Mouse (Mus musculus): Measurements from ENCODE around the gene Nemf. TPM values are rescaled to one million over a fixed set of nuclear protein-coding genes. Genes with fewer than 3 reads are reported as not detected.

Gene Nemf
- total and polyA plus RNA-seq, 2 experiments, result 2.2 to 14.6 TPM

- H3K27me3 ChIP-seq (ENCODE audit: control insufficient read depth, insufficient read depth, low read length), result no peaks in the 10 kb centered on the region
- H3K4me3 ChIP-seq (ENCODE audit: insufficient read depth, low read depth, low read length), result no peak overlapping the region
- WGBS, result 53% methylated on average over 2 of the region's 2 CpGs
- H3K36me3 ChIP-seq (ENCODE audit: control insufficient read depth, insufficient read depth, low read length), result no peaks in the 10 kb centered on the region
- TF ChIP-seq POLR2A (IDR thresholded peaks at IDR 0.05; ENCODE audit: extremely low read depth, insufficient read depth, low read length), result no peak
- DNase-seq (ENCODE audit: extremely low read depth, low read depth, low spot score), result no peak
- no peak overlapping the region for H3K27ac ChIP-seq (replicated peaks; ENCODE audit: insufficient read depth, low read depth, low read length)
- no peak overlapping the region for H3K9ac ChIP-seq (ENCODE audit: low read depth, low read length)
- H3K4me1 ChIP-seq (ENCODE audit: control insufficient read depth, insufficient read depth, low read length), result peaks cover 7% of the 10 kb centered on the region
- peaks cover 10% of the 10 kb centered on the region; the same call in 1 of the 2 replicates for H3K79me2 ChIP-seq (ENCODE audit: control insufficient read depth, insufficient read depth, low read length)
Measured at GRCm38 (mm10) chr12:69293815-69294214, 63.1 kb downstream of the Nemf start.

DNA sequence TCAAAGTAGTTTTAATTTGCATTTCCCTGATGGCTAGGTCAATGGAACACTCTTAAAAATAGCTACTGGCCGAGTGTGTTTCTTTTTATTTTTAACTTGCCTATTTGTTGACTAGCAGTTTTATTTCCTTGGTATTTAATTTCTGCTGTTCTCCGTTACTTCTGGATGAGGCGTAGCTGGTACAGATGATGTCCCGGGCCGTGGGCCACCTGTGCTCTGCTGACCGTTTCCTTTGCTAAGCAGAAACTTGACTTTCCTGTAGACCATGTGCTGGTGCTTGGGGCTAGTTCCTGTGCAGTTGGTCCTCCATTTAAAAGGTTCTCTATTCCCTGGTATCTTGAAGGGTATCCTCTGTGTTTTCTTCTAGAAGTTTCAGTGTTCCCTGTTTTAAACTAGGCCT is 64.6 kb downstream of the Nemf start:
- Histone ChIP-seq H3K9ac (ENCODE audit: low read depth, low read length) (no peak overlapping the region), H3K36me3 (ENCODE audit: control insufficient read depth, insufficient read depth, low read length) (no peaks in the 10 kb centered on the region), H3K27me3 (ENCODE audit: control insufficient read depth, insufficient read depth, low read length) (no peaks in the 10 kb centered on the region), H3K79me2 (ENCODE audit: control insufficient read depth, insufficient read depth, low read length) (peaks cover 6% of the 10 kb centered on the region; the same call in 1 of the 2 replicates), H3K4me1 (ENCODE audit: control insufficient read depth, insufficient read depth, low read length) (no peaks in the 10 kb centered on the region), H3K4me3 (ENCODE audit: insufficient read depth, low read depth, low read length) (no peak overlapping the region), H3K27ac (replicated peaks; ENCODE audit: insufficient read depth, low read depth, low read length) (no peak overlapping the region)
- no peak for DNase-seq (ENCODE audit: extremely low read depth, low read depth, low spot score)
- TF ChIP-seq POLR2A (IDR thresholded peaks at IDR 0.05; ENCODE audit: extremely low read depth, insufficient read depth, low read length) (no peak), CTCF (IDR thresholded peaks at IDR 0.05; ENCODE audit: low read depth, low read length) (no peak)
- WGBS, result 92% methylated on average over 6 of the region's 6 CpGs

GRCm38 (mm10) chr12:69288699-69289098 is 68.3 kb downstream of the Nemf start:
- no peaks in the 10 kb centered on the region for H3K79me2 ChIP-seq (ENCODE audit: control insufficient read depth, insufficient read depth, low read length)
- H3K36me3 ChIP-seq (ENCODE audit: control insufficient read depth, insufficient read depth, low read length), result no peaks in the 10 kb centered on the region
- H3K27ac ChIP-seq (replicated peaks; ENCODE audit: insufficient read depth, low read depth, low read length), result no peak overlapping the region
- H3K9ac ChIP-seq (ENCODE audit: low read depth, low read length), result no peak overlapping the region
- TF ChIP-seq POLR2A (IDR thresholded peaks at IDR 0.05; ENCODE audit: extremely low read depth, insufficient read depth, low read length), result no peak
- no peak for TF ChIP-seq CTCF (IDR thresholded peaks at IDR 0.05; ENCODE audit: low read depth, low read length)
- H3K4me3 ChIP-seq (ENCODE audit: insufficient read depth, low read depth, low read length), result no peak overlapping the region
- no peaks in the 10 kb centered on the region for H3K27me3 ChIP-seq (ENCODE audit: control insufficient read depth, insufficient read depth, low read length)
- DNase-seq (ENCODE audit: extremely low read depth, low read depth, low spot score), result no peak
- H3K4me1 ChIP-seq (ENCODE audit: control insufficient read depth, insufficient read depth, low read length), result no peaks in the 10 kb centered on the region
- WGBS, result 77% methylated on average over 9 of the region's 9 CpGs

DNA sequence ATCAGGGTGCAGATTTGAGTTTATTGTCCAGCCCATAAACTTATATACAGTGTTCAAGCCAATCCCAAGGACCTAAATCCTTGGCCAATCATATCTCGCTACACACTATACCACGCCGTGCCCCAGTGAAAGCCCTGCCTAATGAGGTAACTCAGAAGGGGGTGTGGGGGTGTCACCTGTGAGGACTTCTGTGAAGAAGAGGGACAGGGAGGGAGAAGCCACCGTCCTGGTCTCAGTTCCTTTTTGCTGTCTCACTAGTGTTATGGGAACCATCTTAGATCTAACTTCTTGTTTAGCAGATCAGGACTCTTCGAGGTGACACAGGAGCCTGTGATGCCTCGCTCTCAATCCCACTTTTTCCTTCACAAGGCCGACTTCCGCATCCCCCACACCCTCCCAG is 69.4 kb downstream of the Nemf start:
- TF ChIP-seq CTCF (IDR thresholded peaks at IDR 0.05; ENCODE audit: low read depth, low read length) (no peak), POLR2A (IDR thresholded peaks at IDR 0.05; ENCODE audit: extremely low read depth, insufficient read depth, low read length) (no peak)
- no peak for DNase-seq (ENCODE audit: extremely low read depth, low read depth, low spot score)
- H3K4me1 ChIP-seq (ENCODE audit: control insufficient read depth, insufficient read depth, low read length), result no peaks in the 10 kb centered on the region
- WGBS, result 92% methylated on average over 8 of the region's 8 CpGs
- H3K27ac ChIP-seq (replicated peaks; ENCODE audit: insufficient read depth, low read depth, low read length), result no peak overlapping the region
- no peaks in the 10 kb centered on the region for H3K27me3 ChIP-seq (ENCODE audit: control insufficient read depth, insufficient read depth, low read length)
- H3K79me2 ChIP-seq (ENCODE audit: control insufficient read depth, insufficient read depth, low read length), result no peaks in the 10 kb centered on the region
- no peaks in the 10 kb centered on the region for H3K36me3 ChIP-seq (ENCODE audit: control insufficient read depth, insufficient read depth, low read length)
- H3K9ac ChIP-seq (ENCODE audit: low read depth, low read length), result no peak overlapping the region
- H3K4me3 ChIP-seq (ENCODE audit: insufficient read depth, low read depth, low read length), result no peak overlapping the region

DNA sequence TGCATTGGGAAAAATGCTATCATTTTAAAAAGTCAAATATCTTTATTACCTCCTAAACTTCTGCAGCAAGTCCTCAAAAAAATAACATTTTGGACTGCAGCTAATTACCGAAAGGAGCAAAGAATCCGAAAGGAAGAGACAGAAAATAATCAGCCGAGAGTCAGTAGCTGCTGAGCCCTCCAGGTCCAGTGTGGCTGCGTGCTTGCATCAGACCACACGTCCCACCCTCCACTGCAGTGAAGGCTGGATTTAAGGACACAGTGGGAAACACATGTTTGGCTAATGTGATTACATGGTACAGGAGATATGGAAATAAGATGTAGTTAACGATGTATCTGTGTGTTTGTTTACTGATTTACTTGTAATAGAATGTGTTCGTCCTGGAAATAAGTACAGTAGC is 73.8 kb downstream of the Nemf start:
- Histone ChIP-seq H3K27me3 (ENCODE audit: control insufficient read depth, insufficient read depth, low read length) (no peaks in the 10 kb centered on the region), H3K9ac (ENCODE audit: low read depth, low read length) (no peak overlapping the region), H3K27ac (replicated peaks; ENCODE audit: insufficient read depth, low read depth, low read length) (no peak overlapping the region), H3K36me3 (ENCODE audit: control insufficient read depth, insufficient read depth, low read length) (no peaks in the 10 kb centered on the region), H3K79me2 (ENCODE audit: control insufficient read depth, insufficient read depth, low read length) (no peaks in the 10 kb centered on the region), H3K4me1 (ENCODE audit: control insufficient read depth, insufficient read depth, low read length) (no peaks in the 10 kb centered on the region), H3K4me3 (ENCODE audit: insufficient read depth, low read depth, low read length) (no peak overlapping the region)
- WGBS, result 91% methylated on average over 7 of the region's 7 CpGs
- TF ChIP-seq CTCF (IDR thresholded peaks at IDR 0.05; ENCODE audit: low read depth, low read length) (no peak), POLR2A (IDR thresholded peaks at IDR 0.05; ENCODE audit: extremely low read depth, insufficient read depth, low read length) (no peak)
- no peak for DNase-seq (ENCODE audit: extremely low read depth, low read depth, low spot score)

DNA sequence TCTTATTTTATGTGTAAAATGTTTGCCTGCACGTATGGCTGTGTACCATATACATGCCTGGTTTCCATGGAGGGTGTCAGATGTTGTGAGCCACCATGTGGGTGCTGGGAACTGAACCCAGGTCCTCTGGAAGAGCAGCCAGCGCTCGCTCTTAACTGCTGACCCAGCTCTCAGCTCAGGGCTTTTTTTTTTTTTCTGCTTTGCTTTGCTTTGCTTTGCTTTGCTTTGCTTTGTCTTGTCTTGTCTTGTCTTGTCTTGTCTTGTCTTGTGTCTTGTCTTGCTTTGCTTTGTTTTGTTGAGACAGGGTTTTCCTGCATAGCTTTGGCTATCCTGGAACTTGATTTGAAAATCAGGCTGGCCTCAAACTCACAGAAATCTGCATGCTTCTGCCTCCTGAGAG is 76.0 kb downstream of the Nemf start:
- no peak for DNase-seq (ENCODE audit: extremely low read depth, low read depth, low spot score)
- Histone ChIP-seq H3K36me3 (ENCODE audit: control insufficient read depth, insufficient read depth, low read length) (no peaks in the 10 kb centered on the region), H3K27me3 (ENCODE audit: control insufficient read depth, insufficient read depth, low read length) (no peaks in the 10 kb centered on the region), H3K9ac (ENCODE audit: low read depth, low read length) (no peak overlapping the region), H3K4me1 (ENCODE audit: control insufficient read depth, insufficient read depth, low read length) (no peaks in the 10 kb centered on the region), H3K4me3 (ENCODE audit: insufficient read depth, low read depth, low read length) (no peak overlapping the region), H3K79me2 (ENCODE audit: control insufficient read depth, insufficient read depth, low read length) (no peaks in the 10 kb centered on the region), H3K27ac (replicated peaks; ENCODE audit: insufficient read depth, low read depth, low read length) (no peak overlapping the region)
- TF ChIP-seq CTCF (IDR thresholded peaks at IDR 0.05; ENCODE audit: low read depth, low read length), result no peak
- TF ChIP-seq POLR2A (IDR thresholded peaks at IDR 0.05; ENCODE audit: extremely low read depth, insufficient read depth, low read length), result no peak
- 96% methylated on average over 3 of the region's 3 CpGs for WGBS

Measured in liver, adult 2 months (tissue).